Mouse (Mus musculus) lung, embryonic 14.5 days (tissue): ENCODE measurements at regions not wholly inside any gene's neighbourhood (a gene's known extent, or its start where the extent isn't known, plus 50 kb on each side); places are given as distances from the start of the nearest gene placed in this dataset.

Experiments
- ATAC-seq: fragments of 200-750 bp; cut with Nextera tagmentation; 2 replicates; pipeline ENCODE4 v1.8.0; 2017; ENCODE audit warnings: mild to moderate bottlenecking, moderate TSS enrichment, moderate library complexity; ENCODE audit not compliant: insufficient read depth
- DNase-seq: peaks from one replicate; pipeline ENCODE4 v3.0.0-alpha.2; 2015
- H3K27ac ChIP-seq: fragments of 300-500 bp; sonication (generic); 2 replicates; pipeline ENCODE4 v1.5.1; 2014; ENCODE audit warnings: low read depth, mild to moderate bottlenecking, moderate library complexity
- H3K27me3 ChIP-seq: fragments of 300-500 bp; sonication (generic); 2 replicates; pipeline ENCODE4 v1.6.1; 2014; ENCODE audit warnings: low read length, control low read depth; ENCODE audit not compliant: insufficient read depth
- H3K36me3 ChIP-seq: fragments of 300-500 bp; sonication (generic); 2 replicates; pipeline ENCODE4 v1.6.1; 2014; ENCODE audit warnings: control low read depth; ENCODE audit not compliant: insufficient read depth
- H3K4me1 ChIP-seq: fragments of 300-500 bp; sonication (generic); 2 replicates; pipeline ENCODE4 v1.6.1; 2014; ENCODE audit warnings: antibody characterized with exemption, control low read depth; ENCODE audit not compliant: insufficient read depth
- H3K4me2 ChIP-seq: fragments of 300-500 bp; sonication (generic); 2 replicates; pipeline ENCODE4 v1.6.1; 2014; ENCODE audit warnings: mild to moderate bottlenecking
- H3K4me3 ChIP-seq: fragments of 300-500 bp; sonication (generic); 2 replicates; pipeline ENCODE4 v1.5.1; 2014; ENCODE audit warnings: low read depth, low read length
- H3K9ac ChIP-seq: fragments of 300-500 bp; sonication (generic); 2 replicates; pipeline ENCODE4 v1.6.1; 2014
- H3K9me3 ChIP-seq: fragments of 300-500 bp; sonication (generic); 2 replicates; pipeline ENCODE4 v1.6.1; 2016; ENCODE audit warnings: low read depth, low read length, control low read depth
- CTCF ChIP-seq: IDR thresholded peaks from 2 replicates; pipeline ENCODE4 v1.5.1; 2016; ENCODE audit warnings: antibody characterized with exemption, low read depth
- WGBS: fragments of 180-500 bp; shearing (Covaris S2); extraction: QIAGEN DNeasy Blood & Tissue Kit; methylation state at CpG from one replicate; pipeline ENCODE4 v1.1.7; 2014; 5-methylcytosine and 5-hydroxymethylcytosine counted together

- Histone ChIP-seq H3K9ac (no peak overlapping the region), H3K27ac (no peak overlapping the region), H3K4me1 (no peaks in the 10 kb centered on the region), H3K4me2 (no peak overlapping the region), H3K36me3 (no peaks in the 10 kb centered on the region), H3K4me3 (no peak overlapping the region), H3K27me3 (no peaks in the 10 kb centered on the region), H3K9me3 (no peaks in the 10 kb centered on the region)
- TF ChIP-seq CTCF: no peak
- DNase-seq (no peak), ATAC-seq (no peak)
- 84% methylated on average over 7 of the region's 7 CpGs for WGBS
Observed at GRCm38 (mm10) chr10:85242701-85243100, 57.8 kb upstream of the Cry1 start.

GRCm38 (mm10) chr10:85243556-85243955 is 58.7 kb upstream of the Cry1 start:
- no peak for DNase-seq
- H3K27ac ChIP-seq: no peak overlapping the region
- H3K4me1 ChIP-seq: no peaks in the 10 kb centered on the region
- H3K36me3 ChIP-seq: no peaks in the 10 kb centered on the region
- no peak overlapping the region for H3K9ac ChIP-seq
- no peaks in the 10 kb centered on the region for H3K9me3 ChIP-seq
- no peak for ATAC-seq
- TF ChIP-seq CTCF: no peak
- 85% methylated on average over 6 of the region's 6 CpGs for WGBS
- no peaks in the 10 kb centered on the region for H3K27me3 ChIP-seq
- H3K4me2 ChIP-seq: no peak overlapping the region
- H3K4me3 ChIP-seq: no peak overlapping the region

GRCm38 (mm10) chr10:85265746-85266145 is 80.9 kb upstream of the Cry1 start:
- Histone ChIP-seq H3K9me3 (no peaks in the 10 kb centered on the region), H3K27me3 (no peaks in the 10 kb centered on the region), H3K36me3 (no peaks in the 10 kb centered on the region), H3K27ac (no peak overlapping the region), H3K4me2 (no peak overlapping the region), H3K9ac (no peak overlapping the region), H3K4me1 (no peaks in the 10 kb centered on the region), H3K4me3 (no peak overlapping the region)
- WGBS: 24% methylated on average over 5 of the region's 5 CpGs
- no peak for TF ChIP-seq CTCF
- peak; percentile 2 for DNase-seq
- ATAC-seq: 0 out of 2 replicates have a peak, but pooled peaks have one; percentile 11

GRCm38 (mm10) chr10:85266148-85266547 is 81.3 kb upstream of the Cry1 start:
- no peak for ATAC-seq
- WGBS: 21% methylated on average over 10 of the region's 10 CpGs
- Histone ChIP-seq H3K4me3 (no peak overlapping the region), H3K9me3 (no peaks in the 10 kb centered on the region), H3K9ac (no peak overlapping the region), H3K27me3 (no peaks in the 10 kb centered on the region), H3K36me3 (no peaks in the 10 kb centered on the region), H3K4me2 (no peak overlapping the region), H3K27ac (no peak overlapping the region), H3K4me1 (no peaks in the 10 kb centered on the region)
- no peak for TF ChIP-seq CTCF
- no peak for DNase-seq

GRCm38 (mm10) chr10:85266796-85267195 is 81.9 kb upstream of the Cry1 start:
- ATAC-seq (no peak), DNase-seq (no peak)

GRCm38 (mm10) chr10:85270209-85270608 is 85.3 kb upstream of the Cry1 start:
- H3K36me3 ChIP-seq: no peaks in the 10 kb centered on the region
- H3K4me2 ChIP-seq: no peak overlapping the region
- no peaks in the 10 kb centered on the region for H3K9me3 ChIP-seq
- TF ChIP-seq CTCF: no peak
- no peak overlapping the region for H3K27ac ChIP-seq
- no peaks in the 10 kb centered on the region for H3K27me3 ChIP-seq
- H3K4me3 ChIP-seq: no peak overlapping the region
- ATAC-seq (no peak), DNase-seq (no peak)
- no peaks in the 10 kb centered on the region for H3K4me1 ChIP-seq
- no peak overlapping the region for H3K9ac ChIP-seq
- 79% methylated on average over 6 of the region's 6 CpGs for WGBS

More at GRCm38 (mm10) chr10:85266796-85267195, 81.9 kb upstream of the Cry1 start:
- H3K27me3 ChIP-seq: no peaks in the 10 kb centered on the region
- H3K4me3 ChIP-seq: no peak overlapping the region
- H3K4me1 ChIP-seq: no peaks in the 10 kb centered on the region
- no peak overlapping the region for H3K27ac ChIP-seq
- no peaks in the 10 kb centered on the region for H3K36me3 ChIP-seq
- no peak overlapping the region for H3K4me2 ChIP-seq
- WGBS: 68% methylated on average over 4 of the region's 4 CpGs
- H3K9me3 ChIP-seq: no peaks in the 10 kb centered on the region
- H3K9ac ChIP-seq: no peak overlapping the region
- TF ChIP-seq CTCF: no peak

- Histone ChIP-seq H3K36me3 (no peaks in the 10 kb centered on the region), H3K9me3 (no peaks in the 10 kb centered on the region), H3K9ac (no peak overlapping the region), H3K27ac (no peak overlapping the region), H3K4me2 (no peak overlapping the region), H3K4me3 (no peak overlapping the region), H3K27me3 (no peaks in the 10 kb centered on the region), H3K4me1 (no peaks in the 10 kb centered on the region)
- 81% methylated on average over 2 of the region's 2 CpGs for WGBS
- no peak for TF ChIP-seq CTCF
- no peak for ATAC-seq
- no peak for DNase-seq
Observed at GRCm38 (mm10) chr10:85276793-85277192, 91.9 kb upstream of the Cry1 start.
